Mouse (Mus musculus) brain, embryonic 14.5 days (tissue): ENCODE measurements around the gene Prmt8.

ENCODE experiments used
- CTCF ChIP-seq: fragments of 200-500 bp; IDR thresholded peaks from 2 replicates; pipeline ENCODE4 v1.5.1; 2012; ENCODE audit warnings: inconsistent platforms, mild to moderate bottlenecking, moderate library complexity, borderline replicate concordance; ENCODE audit not compliant: insufficient read depth, insufficient read length; ENCODE audit errors: extremely low read depth
- POLR2A ChIP-seq: fragments of 200-500 bp; IDR thresholded peaks from 2 replicates; pipeline ENCODE4 v1.6.1; 2012; ENCODE audit warnings: mild to moderate bottlenecking, inconsistent platforms, borderline replicate concordance; ENCODE audit not compliant: poor library complexity, insufficient read depth, insufficient read length, severe bottlenecking; ENCODE audit errors: extremely low read depth

DNA sequence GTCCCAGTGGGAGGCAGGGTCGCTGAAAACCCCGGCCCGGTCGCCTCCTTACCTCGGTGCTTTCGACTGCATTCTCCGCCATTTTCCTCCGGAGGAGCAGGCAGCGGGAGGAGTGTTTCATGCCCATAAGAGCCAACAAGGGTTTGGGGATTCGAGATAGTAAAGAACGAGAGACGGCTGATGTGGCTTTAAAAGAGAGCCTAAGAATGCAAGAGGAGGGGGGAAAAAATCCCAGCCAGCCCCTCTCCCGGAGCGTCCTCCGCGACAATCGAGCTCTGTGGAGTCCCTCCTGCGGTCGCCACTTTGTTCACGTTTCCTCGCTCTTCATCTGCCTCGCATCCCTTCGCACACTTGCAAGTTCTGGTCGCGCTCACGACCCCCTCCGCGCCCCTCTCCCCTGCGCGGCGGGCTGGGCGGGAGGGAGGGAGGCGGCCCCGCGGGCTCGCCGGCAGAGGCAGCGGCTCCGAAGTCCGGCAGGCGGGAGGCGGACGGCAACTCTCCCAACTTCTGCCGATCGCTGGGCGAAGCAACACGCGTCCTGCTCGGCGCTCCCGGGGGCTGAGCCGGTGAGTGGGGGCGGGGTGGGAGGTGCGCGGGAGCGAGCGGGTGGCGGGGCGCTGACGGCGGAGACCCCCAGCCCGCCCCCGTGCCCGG, 524 bp downstream of the Prmt8 start:
- TF ChIP-seq CTCF (no peak), POLR2A (no peak)
